Mouse (Mus musculus) kidney, embryonic 16.5 days (tissue): ENCODE data around the gene Ppa2. TPM values are rescaled to one million over a fixed set of nuclear protein-coding genes. Genes with fewer than 3 reads are reported as not detected.

Source experiments
- ATAC-seq: fragments of 200-750 bp; cut with Nextera tagmentation; 2 replicates; pipeline ENCODE4 v1.8.0; 2017; ENCODE audit warnings: moderate TSS enrichment; ENCODE audit not compliant: low FRiP score, low TSS enrichment
- H3K27ac ChIP-seq: fragments of 300-500 bp; sonication (generic); 2 replicates; pipeline ENCODE4 v1.5.1; 2014; ENCODE audit warnings: low read length
- H3K27me3 ChIP-seq: fragments of 300-500 bp; sonication (generic); 2 replicates; pipeline ENCODE4 v1.6.1; 2014; ENCODE audit warnings: low read length, control low read depth, mixed read lengths; ENCODE audit not compliant: insufficient read depth
- H3K36me3 ChIP-seq: fragments of 300-500 bp; sonication (generic); 2 replicates; pipeline ENCODE4 v1.6.1; 2014; ENCODE audit warnings: low read length, control low read depth, mixed read lengths; ENCODE audit not compliant: insufficient read depth
- H3K4me1 ChIP-seq: fragments of 300-500 bp; sonication (generic); 2 replicates; pipeline ENCODE4 v1.6.1; 2014; ENCODE audit warnings: low read length, control low read depth, mixed read lengths; ENCODE audit not compliant: insufficient read depth
- H3K4me2 ChIP-seq: fragments of 300-500 bp; sonication (generic); replicated peaks from 2 replicates; pipeline ENCODE4 v1.6.1; 2014; ENCODE audit warnings: low read depth, low read length
- H3K4me3 ChIP-seq: fragments of 300-500 bp; sonication (generic); 2 replicates; pipeline ENCODE4 v1.5.1; 2014; ENCODE audit warnings: mild to moderate bottlenecking, low read length
- H3K9ac ChIP-seq: fragments of 300-500 bp; sonication (generic); replicated peaks from 2 replicates; pipeline ENCODE4 v1.6.1; 2014; ENCODE audit warnings: low read length
- H3K9me3 ChIP-seq: fragments of 300-500 bp; sonication (generic); 2 replicates; pipeline ENCODE4 v1.6.1; 2016; ENCODE audit warnings: low read length, control low read depth
- WGBS: fragments of 180-500 bp; shearing (Covaris S2); extraction: QIAGEN DNeasy Blood & Tissue Kit; methylation state at CpG from one replicate; pipeline ENCODE4 v1.1.7; 2014; 5-methylcytosine and 5-hydroxymethylcytosine counted together
- polyA plus RNA-seq: library from polyadenylated mRNA; unstranded; fragments of >200 nt; fragmentation: Nextera tagmentation; extraction: Ambion mirVana; gene quantifications from 2 replicates; pipeline ENCODE4 v1.2.1, GENCODE M21; 2015

Gene Ppa2
- polyA plus RNA-seq, 1 experiment from 2014 or later = 114 TPM

DNA sequence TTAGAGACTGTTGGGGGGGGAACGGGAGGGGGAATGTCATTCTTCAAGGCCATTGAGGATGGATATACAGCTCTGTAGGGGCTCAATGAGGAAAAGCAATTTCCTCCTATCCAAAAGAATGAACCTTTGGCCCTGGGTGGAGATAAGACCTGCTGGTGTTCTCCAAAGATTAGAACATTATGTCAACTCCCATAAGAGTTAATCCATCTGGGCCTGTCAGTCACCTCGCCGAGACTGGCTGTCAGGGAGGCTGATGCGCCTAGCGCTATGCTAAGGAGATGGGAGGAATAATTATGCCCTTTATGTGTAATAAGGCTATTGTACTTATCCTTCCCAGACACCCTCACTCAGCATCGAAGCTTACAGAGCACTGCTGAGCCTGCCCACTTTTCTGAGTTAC is 2.9 kb downstream of the Ppa2 start:
- WGBS = 79% methylated on average over 6 of the region's 6 CpGs

DNA sequence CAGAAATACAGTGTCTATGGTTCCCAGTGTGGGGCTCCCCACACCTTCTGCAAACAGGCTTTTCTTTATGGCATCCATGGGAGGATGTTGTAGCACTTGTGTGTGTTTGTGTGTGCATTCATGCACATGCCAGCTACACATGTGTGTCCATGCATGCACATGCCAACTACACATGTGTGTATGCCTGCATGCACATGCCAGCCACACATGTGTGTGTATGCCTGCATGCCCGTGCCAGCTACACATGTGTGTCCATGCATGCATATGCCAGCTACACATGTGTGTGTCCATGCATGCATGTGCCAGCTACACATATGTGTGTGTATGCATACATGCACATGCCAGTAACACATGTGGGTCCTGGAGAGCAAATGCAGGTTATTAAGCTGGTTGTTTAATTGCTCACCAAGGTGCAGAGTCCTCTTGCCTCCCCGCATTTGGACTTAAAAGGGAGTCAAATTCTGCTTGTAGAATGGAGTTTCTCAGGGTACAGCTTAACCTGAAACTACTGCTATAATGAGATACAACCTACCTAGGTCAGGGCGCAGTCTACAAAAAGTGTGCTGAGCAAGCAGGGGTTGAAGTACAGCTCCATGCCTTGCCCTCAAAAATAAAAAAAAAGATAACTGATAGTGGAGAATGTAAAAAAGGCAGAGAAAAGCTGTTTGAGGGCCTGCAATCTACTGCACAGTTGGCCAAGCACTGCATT is 3.7 kb downstream of the Ppa2 start:
- H3K9me3 ChIP-seq = no peaks in the 10 kb centered on the region
- WGBS = 92% methylated on average over 3 of the region's 3 CpGs
- no peak for ATAC-seq
- no peaks in the 10 kb centered on the region for H3K36me3 ChIP-seq
- H3K4me1 ChIP-seq = peaks cover 7% of the 10 kb centered on the region; the same call in 1 of the 2 replicates
- no peak overlapping the region for H3K9ac ChIP-seq
- H3K4me2 ChIP-seq = no peak overlapping the region
- no peak overlapping the region for H3K27ac ChIP-seq
- H3K27me3 ChIP-seq = no peaks in the 10 kb centered on the region
- no peak overlapping the region for H3K4me3 ChIP-seq

More for the DNA sequence above, 2.9 kb downstream of the Ppa2 start:
- Histone ChIP-seq H3K27ac (no peak overlapping the region), H3K4me1 (peaks cover 7% of the 10 kb centered on the region; the same call in 1 of the 2 replicates), H3K36me3 (0 out of 2 replicates have a peak, but pooled peaks cover 3% of the 10 kb centered on the region), H3K27me3 (no peaks in the 10 kb centered on the region), H3K9ac (no peak overlapping the region), H3K9me3 (peaks cover 4% of the 10 kb centered on the region; the same call in 1 of the 2 replicates), H3K4me3 (no peak overlapping the region), H3K4me2 (no peak overlapping the region)
- no peak for ATAC-seq

DNA sequence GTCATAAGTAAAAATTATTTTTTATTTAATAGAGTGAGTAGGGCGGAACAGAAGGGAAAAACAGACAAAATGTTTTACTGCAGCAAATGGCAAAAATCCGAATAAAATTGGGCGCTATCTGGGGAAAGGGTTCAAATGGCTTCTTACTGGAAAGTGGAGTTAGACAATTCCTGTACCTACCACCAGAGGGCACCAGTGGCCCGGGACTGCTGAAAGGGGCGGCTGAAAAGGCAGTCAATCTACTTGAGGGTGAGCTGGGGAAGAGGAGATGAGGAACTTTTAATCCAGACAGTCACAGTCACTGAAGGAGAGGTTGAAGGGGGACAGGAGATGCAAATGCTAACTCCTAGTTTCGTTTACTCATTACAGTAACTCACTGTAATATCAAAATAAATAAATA is 4.6 kb downstream of the Ppa2 start:
- Histone ChIP-seq H3K9ac (no peak overlapping the region), H3K4me2 (no peak overlapping the region), H3K27me3 (no peaks in the 10 kb centered on the region), H3K36me3 (no peaks in the 10 kb centered on the region), H3K27ac (no peak overlapping the region), H3K4me1 (peaks cover 7% of the 10 kb centered on the region; the same call in 1 of the 2 replicates), H3K4me3 (no peak overlapping the region), H3K9me3 (no peaks in the 10 kb centered on the region)
- 37% methylated on average over 6 of the region's 6 CpGs for WGBS
- no peak for ATAC-seq

DNA sequence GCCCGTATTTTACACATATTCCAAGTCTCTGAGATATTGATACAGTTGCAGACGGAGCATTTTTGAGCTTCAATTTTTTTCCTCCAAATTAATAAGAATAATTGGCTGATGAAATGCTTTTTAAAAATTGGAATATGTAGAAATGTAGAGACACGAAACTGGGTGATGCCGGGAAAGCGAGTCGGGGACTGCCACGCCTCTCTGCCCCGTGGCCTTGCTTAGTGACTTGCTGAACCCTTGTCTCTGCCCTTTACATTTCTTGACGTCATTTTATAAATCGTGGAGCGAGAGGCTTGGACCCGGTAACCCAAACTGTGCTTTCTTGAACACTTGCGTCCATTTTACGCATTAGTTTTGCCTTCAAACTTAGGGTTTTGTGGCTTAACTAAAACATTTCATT is 5.1 kb downstream of the Ppa2 start:
- 94% methylated on average over 14 of the region's 14 CpGs for WGBS
- H3K4me3 ChIP-seq = no peak overlapping the region
- no peak for ATAC-seq
- no peak overlapping the region for H3K9ac ChIP-seq
- H3K9me3 ChIP-seq = no peaks in the 10 kb centered on the region
- H3K36me3 ChIP-seq = no peaks in the 10 kb centered on the region
- peaks cover 7% of the 10 kb centered on the region; the same call in 1 of the 2 replicates for H3K4me1 ChIP-seq
- no peak overlapping the region for H3K27ac ChIP-seq
- H3K4me2 ChIP-seq = no peak overlapping the region
- no peaks in the 10 kb centered on the region for H3K27me3 ChIP-seq

DNA sequence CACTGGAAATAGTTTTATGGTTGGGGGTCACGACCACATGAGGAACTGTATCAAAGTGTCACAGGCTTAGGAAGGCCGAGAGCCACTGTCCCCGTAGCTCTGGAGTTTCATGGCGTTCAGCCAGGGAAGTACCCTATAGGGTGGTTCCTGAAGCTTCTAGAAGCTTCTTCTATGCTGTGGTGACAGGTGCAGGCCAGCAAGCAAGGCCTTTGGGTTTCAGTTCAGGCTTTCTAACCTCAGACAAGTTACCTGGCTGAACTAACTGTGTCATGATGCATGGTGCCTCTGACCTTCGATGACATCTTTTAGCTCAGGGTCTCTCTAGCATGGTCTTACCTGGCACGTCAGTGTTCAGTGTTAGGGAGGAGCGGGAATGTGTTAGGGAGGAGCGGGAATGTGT is 5.7 kb downstream of the Ppa2 start:
- 82% methylated on average over 8 of the region's 8 CpGs for WGBS
- no peak for ATAC-seq

DNA sequence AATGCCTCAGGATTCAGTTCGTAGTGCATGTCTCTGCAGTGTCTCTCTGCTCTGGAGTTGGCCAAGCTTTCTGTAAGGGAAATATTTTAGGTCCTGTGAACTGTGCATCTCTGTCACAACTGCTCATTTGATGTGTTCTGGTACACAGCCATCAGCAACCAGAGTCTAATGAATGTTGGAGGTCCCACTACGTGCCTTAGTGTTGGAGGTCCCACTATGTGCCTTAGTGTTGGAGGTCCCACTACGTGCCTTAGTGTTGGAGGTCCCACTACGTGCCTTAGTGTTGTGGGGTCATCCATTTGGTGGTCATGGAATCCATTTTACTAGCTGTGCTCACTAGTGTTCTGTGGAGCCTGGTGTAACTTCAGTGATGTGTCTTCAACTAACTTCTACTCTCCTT is 7.9 kb downstream of the Ppa2 start:
- whole genome bisulfite sequencing = 88% methylated on average over 4 of the region's 4 CpGs
- Histone ChIP-seq H3K4me3 (no peak overlapping the region), H3K9me3 (no peaks in the 10 kb centered on the region), H3K9ac (no peak overlapping the region), H3K36me3 (peaks cover 3% of the 10 kb centered on the region; the same call in 1 of the 2 replicates), H3K4me2 (no peak overlapping the region), H3K4me1 (no peaks in the 10 kb centered on the region), H3K27ac (no peak overlapping the region), H3K27me3 (no peaks in the 10 kb centered on the region)
- no peak for ATAC-seq

More for the DNA sequence above, 5.7 kb downstream of the Ppa2 start:
- Histone ChIP-seq H3K27me3 (no peaks in the 10 kb centered on the region), H3K36me3 (no peaks in the 10 kb centered on the region), H3K4me2 (no peak overlapping the region), H3K9me3 (no peaks in the 10 kb centered on the region), H3K4me3 (no peak overlapping the region), H3K27ac (no peak overlapping the region), H3K4me1 (peaks cover 7% of the 10 kb centered on the region; the same call in 1 of the 2 replicates), H3K9ac (no peak overlapping the region)

DNA sequence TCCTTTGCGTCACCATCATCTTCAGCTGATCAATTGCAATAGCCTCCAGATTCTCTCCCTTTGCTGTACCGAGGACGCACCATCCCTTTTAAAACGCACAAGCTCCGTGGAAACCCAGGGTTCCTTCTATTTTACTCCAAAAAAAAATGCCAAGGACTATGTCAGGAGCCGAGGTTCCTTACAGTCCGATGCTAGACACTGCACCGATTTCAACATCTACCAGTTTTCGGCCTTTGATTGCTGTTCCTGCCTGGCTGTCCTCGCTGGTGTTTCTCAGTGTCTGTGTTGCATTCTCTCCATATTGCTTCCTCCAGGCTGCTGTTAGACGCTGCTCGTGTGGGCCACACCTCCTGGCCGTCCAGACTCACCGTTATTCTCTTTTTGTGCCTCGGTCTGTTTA is 8.7 kb downstream of the Ppa2 start:
- Histone ChIP-seq H3K27me3 (no peaks in the 10 kb centered on the region), H3K27ac (no peak overlapping the region), H3K4me2 (no peak overlapping the region), H3K36me3 (peaks cover 3% of the 10 kb centered on the region; the same call in 1 of the 2 replicates), H3K9me3 (no peaks in the 10 kb centered on the region), H3K9ac (no peak overlapping the region), H3K4me1 (no peaks in the 10 kb centered on the region), H3K4me3 (no peak overlapping the region)
- 78% methylated on average over 15 of the region's 15 CpGs for WGBS
- ATAC-seq = no peak

DNA sequence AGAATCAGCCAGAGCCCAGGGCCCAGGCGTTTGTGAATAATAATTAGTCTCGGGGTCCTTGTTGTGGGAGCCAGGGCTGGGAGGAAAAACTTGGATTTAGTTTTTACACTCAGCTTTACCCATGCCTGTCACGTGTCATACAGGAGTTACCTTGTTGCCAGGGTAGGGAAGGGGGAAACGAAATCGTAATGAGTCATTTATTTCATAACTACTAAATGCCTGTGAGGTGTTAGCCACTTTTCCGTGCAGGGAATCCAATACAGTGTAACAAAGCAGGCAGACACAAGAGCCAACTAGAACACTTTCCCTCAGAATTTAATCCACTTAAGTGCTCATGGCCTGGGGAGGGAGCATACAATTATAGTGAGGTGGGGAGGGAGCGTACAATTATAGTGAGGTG is 9.9 kb downstream of the Ppa2 start:
- no peak overlapping the region for H3K4me2 ChIP-seq
- H3K4me1 ChIP-seq = no peaks in the 10 kb centered on the region
- ATAC-seq = no peak
- 85% methylated on average over 7 of the region's 7 CpGs for WGBS
- H3K4me3 ChIP-seq = no peak overlapping the region
- H3K27ac ChIP-seq = no peak overlapping the region
- no peak overlapping the region for H3K9ac ChIP-seq
- H3K9me3 ChIP-seq = no peaks in the 10 kb centered on the region
- H3K36me3 ChIP-seq = peaks cover 3% of the 10 kb centered on the region; the same call in 1 of the 2 replicates
- H3K27me3 ChIP-seq = no peaks in the 10 kb centered on the region

DNA sequence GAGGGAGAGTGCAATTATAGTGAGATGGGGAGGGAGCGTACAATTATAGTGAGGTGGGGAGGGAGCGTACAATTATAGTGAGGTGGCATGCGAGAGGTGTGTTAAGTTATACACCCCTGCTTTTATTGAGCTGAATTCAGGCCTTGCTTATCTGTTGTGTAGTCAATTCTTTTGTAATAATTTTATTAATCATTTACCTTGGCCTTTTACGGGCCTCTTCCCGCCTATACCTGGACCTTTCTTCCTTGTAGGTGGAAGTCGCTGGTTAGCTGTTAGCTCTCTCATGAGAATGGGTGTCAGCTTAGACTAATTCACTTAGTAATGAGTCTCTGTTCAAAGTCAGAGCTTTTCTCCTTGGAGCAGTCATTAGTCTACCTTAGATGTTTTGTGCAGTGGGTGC is 10.4 kb downstream of the Ppa2 start:
- peaks cover 3% of the 10 kb centered on the region; the same call in 1 of the 2 replicates for H3K36me3 ChIP-seq
- H3K27ac ChIP-seq = no peak overlapping the region
- H3K4me3 ChIP-seq = no peak overlapping the region
- WGBS = 88% methylated on average over 6 of the region's 6 CpGs
- ATAC-seq = no peak
- no peaks in the 10 kb centered on the region for H3K9me3 ChIP-seq
- no peak overlapping the region for H3K9ac ChIP-seq
- H3K27me3 ChIP-seq = no peaks in the 10 kb centered on the region
- H3K4me2 ChIP-seq = no peak overlapping the region
- 0 out of 2 replicates have a peak, but pooled peaks cover 2% of the 10 kb centered on the region for H3K4me1 ChIP-seq

DNA sequence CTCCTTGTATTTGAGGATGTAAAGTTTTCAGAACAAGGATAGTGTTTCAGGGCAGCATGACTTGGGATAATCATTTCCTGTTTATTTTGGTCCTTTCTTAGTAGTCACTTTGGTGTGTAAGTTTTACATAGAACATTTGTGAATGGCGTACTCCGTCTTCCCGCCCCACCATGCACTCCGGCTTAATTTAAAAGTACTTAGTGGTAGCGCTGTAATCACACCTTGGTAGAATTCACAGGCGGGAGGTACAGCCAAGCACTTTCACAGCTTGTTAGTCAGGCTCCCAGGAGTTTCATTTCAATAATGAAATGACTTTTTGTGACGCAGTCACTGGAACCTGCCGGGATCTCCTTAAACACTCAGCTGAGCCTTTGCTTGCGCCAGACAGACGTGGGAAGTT is 12.0 kb downstream of the Ppa2 start:
- ATAC-seq = no peak
- Histone ChIP-seq H3K4me3 (no peak overlapping the region), H3K9me3 (no peaks in the 10 kb centered on the region), H3K9ac (no peak overlapping the region), H3K27me3 (no peaks in the 10 kb centered on the region), H3K36me3 (peaks cover 6% of the 10 kb centered on the region; the same call in 1 of the 2 replicates), H3K4me1 (0 out of 2 replicates have a peak, but pooled peaks cover 3% of the 10 kb centered on the region), H3K4me2 (no peak overlapping the region), H3K27ac (no peak overlapping the region)
- 88% methylated on average over 10 of the region's 10 CpGs for WGBS
